Mouse (Mus musculus) thymus, adult 2 months (tissue): ENCODE results near the gene Gm5148.

ENCODE experiments used
- CTCF ChIP-seq: fragments of 200-500 bp; IDR thresholded peaks from 2 replicates; pipeline ENCODE4 v1.5.1; 2012; ENCODE audit warnings: mild to moderate bottlenecking, control low read depth, low read length, moderate library complexity, borderline replicate concordance; ENCODE audit not compliant: control insufficient read depth, poor library complexity, insufficient read depth; ENCODE audit errors: extremely low read depth
- POLR2A ChIP-seq: fragments of 200-500 bp; IDR thresholded peaks from 2 replicates; pipeline ENCODE4 v1.6.1; 2012; ENCODE audit warnings: mild to moderate bottlenecking, low read length, control low read depth, moderate library complexity; ENCODE audit not compliant: control insufficient read depth, poor library complexity, insufficient read depth; ENCODE audit errors: extremely low read depth

DNA sequence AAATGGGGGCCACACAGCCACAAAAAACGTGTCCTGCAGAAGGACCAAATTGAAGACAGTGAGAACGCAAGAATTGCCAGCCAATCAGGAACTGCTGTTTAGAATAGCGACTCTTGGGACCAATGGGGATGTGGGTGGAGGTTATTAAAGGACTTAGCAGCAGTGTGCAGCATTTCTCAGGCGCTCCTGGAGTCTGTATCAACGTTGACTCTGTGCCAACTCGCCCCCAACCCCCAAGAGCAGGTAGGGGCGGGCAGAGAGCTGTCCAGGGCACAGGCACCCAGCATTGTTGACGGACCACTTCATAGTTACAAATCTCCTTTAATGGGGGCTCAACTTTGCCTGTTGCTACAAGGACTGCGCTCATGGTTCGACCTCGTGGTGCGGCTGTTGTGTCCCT is 55.6 kb downstream of the Gm5148 start:
- TF ChIP-seq POLR2A (no peak), CTCF (no peak)
